Mouse (Mus musculus) lung, embryonic 14.5 days (tissue): ENCODE measurements around the gene Fam186a. TPM values are rescaled to one million over a fixed set of nuclear protein-coding genes. Genes with fewer than 3 reads are reported as not detected.
A peak's percentile ranks its signal among the peaks of the same experiment; 100 is the strongest.

Experiments
- ATAC-seq: fragments of 200-750 bp; cut with Nextera tagmentation; 2 replicates; pipeline ENCODE4 v1.8.0; 2017; ENCODE audit warnings: mild to moderate bottlenecking, moderate TSS enrichment, moderate library complexity; ENCODE audit not compliant: insufficient read depth
- DNase-seq: peaks from one replicate; pipeline ENCODE4 v3.0.0-alpha.2; 2015
- H3K27ac ChIP-seq: fragments of 300-500 bp; sonication (generic); 2 replicates; pipeline ENCODE4 v1.5.1; 2014; ENCODE audit warnings: low read depth, mild to moderate bottlenecking, moderate library complexity
- H3K27me3 ChIP-seq: fragments of 300-500 bp; sonication (generic); 2 replicates; pipeline ENCODE4 v1.6.1; 2014; ENCODE audit warnings: low read length, control low read depth; ENCODE audit not compliant: insufficient read depth
- H3K36me3 ChIP-seq: fragments of 300-500 bp; sonication (generic); 2 replicates; pipeline ENCODE4 v1.6.1; 2014; ENCODE audit warnings: control low read depth; ENCODE audit not compliant: insufficient read depth
- H3K4me1 ChIP-seq: fragments of 300-500 bp; sonication (generic); 2 replicates; pipeline ENCODE4 v1.6.1; 2014; ENCODE audit warnings: antibody characterized with exemption, control low read depth; ENCODE audit not compliant: insufficient read depth
- H3K4me2 ChIP-seq: fragments of 300-500 bp; sonication (generic); 2 replicates; pipeline ENCODE4 v1.6.1; 2014; ENCODE audit warnings: mild to moderate bottlenecking
- H3K4me3 ChIP-seq: fragments of 300-500 bp; sonication (generic); 2 replicates; pipeline ENCODE4 v1.5.1; 2014; ENCODE audit warnings: low read depth, low read length
- H3K9ac ChIP-seq: fragments of 300-500 bp; sonication (generic); 2 replicates; pipeline ENCODE4 v1.6.1; 2014
- H3K9me3 ChIP-seq: fragments of 300-500 bp; sonication (generic); 2 replicates; pipeline ENCODE4 v1.6.1; 2016; ENCODE audit warnings: low read depth, low read length, control low read depth
- CTCF ChIP-seq: IDR thresholded peaks from 2 replicates; pipeline ENCODE4 v1.5.1; 2016; ENCODE audit warnings: antibody characterized with exemption, low read depth
- WGBS: fragments of 180-500 bp; shearing (Covaris S2); extraction: QIAGEN DNeasy Blood & Tissue Kit; methylation state at CpG from one replicate; pipeline ENCODE4 v1.1.7; 2014; 5-methylcytosine and 5-hydroxymethylcytosine counted together
- polyA plus RNA-seq: library from polyadenylated mRNA; unstranded; fragments of >200 nt; fragmentation: Nextera tagmentation; extraction: Ambion mirVana; gene quantifications from 2 replicates; pipeline ENCODE4 v1.2.1, GENCODE M21; 2014

Fam186a gene
- polyA plus RNA-seq, 1 experiment from 2014 or later, result 0.04 TPM

DNA sequence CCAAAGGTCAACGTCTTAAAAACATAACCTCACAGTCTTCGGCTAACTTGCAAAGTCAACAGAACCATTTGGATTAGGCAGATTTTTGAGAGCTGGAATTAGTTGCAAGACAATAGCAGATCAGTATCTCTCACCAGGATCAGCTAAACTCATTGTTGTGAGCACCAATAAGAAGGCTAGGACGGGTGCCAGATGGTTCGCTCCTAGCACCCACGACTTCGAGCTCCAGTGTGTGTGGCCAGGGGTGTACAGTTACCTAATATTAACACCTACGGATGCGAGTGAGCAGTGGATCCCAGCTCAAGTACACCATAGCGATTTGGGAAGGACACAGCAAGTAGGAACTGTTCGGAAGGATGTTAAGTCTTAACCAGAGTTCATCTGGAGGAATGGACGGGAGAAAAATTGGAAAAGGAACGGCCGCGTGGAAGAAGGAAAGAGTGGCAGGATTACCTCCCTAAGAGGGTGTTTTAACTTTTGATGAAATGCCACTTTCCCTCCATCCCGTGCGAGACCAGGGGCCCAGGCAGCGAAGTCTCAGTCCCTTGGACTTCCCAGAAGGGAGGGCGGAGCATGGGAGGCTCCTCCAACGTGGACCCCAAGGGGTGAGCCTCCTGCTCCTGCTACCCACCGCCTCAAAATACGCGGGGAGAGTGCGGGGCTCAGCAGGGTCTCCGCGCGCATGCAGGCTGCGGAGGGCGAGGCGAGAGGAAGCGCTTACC lies 92.1 kb downstream of the Fam186a start:
- Histone ChIP-seq H3K4me3 (peak overlapping the region; percentile 71), H3K9me3 (no peaks in the 10 kb centered on the region), H3K9ac (peak overlapping the region; percentile 57), H3K4me1 (no peaks in the 10 kb centered on the region), H3K27ac (peak overlapping the region; percentile 50; the same call in 1 of the 2 replicates), H3K36me3 (no peaks in the 10 kb centered on the region), H3K27me3 (no peaks in the 10 kb centered on the region), H3K4me2 (peak overlapping the region; percentile 97)
- DNase-seq, result no peak
- TF ChIP-seq CTCF, result no peak
- peak; percentile 4; the same call in 1 of the 2 replicates for ATAC-seq
- 3% methylated on average over 30 of the region's 30 CpGs for WGBS

DNA sequence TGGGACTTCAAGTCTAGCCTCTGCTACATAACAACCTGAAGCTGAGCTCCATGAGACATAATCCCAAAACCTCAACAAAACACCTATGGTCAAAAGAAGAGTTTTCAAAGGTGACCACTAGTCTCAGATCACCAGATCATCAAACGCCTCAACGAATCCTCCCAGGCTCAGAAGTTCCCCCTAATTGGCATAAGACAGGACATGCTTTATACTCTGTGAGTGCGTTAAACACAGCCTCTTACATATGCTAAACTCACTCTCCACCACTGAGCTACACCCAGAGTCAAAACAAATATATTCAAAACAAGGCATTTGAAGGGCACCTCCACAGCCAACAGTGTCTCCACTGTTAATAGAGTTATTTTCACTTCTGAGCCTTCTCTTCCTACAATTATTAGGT lies 94.3 kb downstream of the Fam186a start:
- TF ChIP-seq CTCF, result no peak
- no peaks in the 10 kb centered on the region for H3K4me1 ChIP-seq
- no peaks in the 10 kb centered on the region for H3K9me3 ChIP-seq
- H3K4me3 ChIP-seq, result no peak overlapping the region
- 85% methylated on average over 3 of the region's 3 CpGs for WGBS
- no peaks in the 10 kb centered on the region for H3K27me3 ChIP-seq
- no peak overlapping the region for H3K4me2 ChIP-seq
- no peak overlapping the region for H3K27ac ChIP-seq
- no peak for ATAC-seq
- H3K36me3 ChIP-seq, result no peaks in the 10 kb centered on the region
- DNase-seq, result no peak
- H3K9ac ChIP-seq, result no peak overlapping the region

Other genes with a start within 250 kb of the Fam186a start
- gene Gpd1, start 249.5 kb downstream of the Fam186a start, polyA plus RNA-seq, result 0.31 and 0.58 TPM in 2 replicates
- 135 and 145 TPM in 2 replicates for gene Cox14, start 241.4 kb downstream of the Fam186a start, polyA plus RNA-seq
- 76.6 and 78.8 TPM in 2 replicates for gene Cers5, start 194.2 kb downstream of the Fam186a start, polyA plus RNA-seq
- 41.1 and 42.8 TPM in 2 replicates for gene Lima1, start 91.6 kb downstream of the Fam186a start, polyA plus RNA-seq
- gene Larp4, start 3.0 kb upstream of the Fam186a start, polyA plus RNA-seq, result 39.3 and 41.0 TPM in 2 replicates
- gene Dip2b, start 71.6 kb upstream of the Fam186a start, polyA plus RNA-seq, result 16.4 and 18.1 TPM in 2 replicates